Mouse (Mus musculus): ENCODE results near the gene Arl4c.

DNA sequence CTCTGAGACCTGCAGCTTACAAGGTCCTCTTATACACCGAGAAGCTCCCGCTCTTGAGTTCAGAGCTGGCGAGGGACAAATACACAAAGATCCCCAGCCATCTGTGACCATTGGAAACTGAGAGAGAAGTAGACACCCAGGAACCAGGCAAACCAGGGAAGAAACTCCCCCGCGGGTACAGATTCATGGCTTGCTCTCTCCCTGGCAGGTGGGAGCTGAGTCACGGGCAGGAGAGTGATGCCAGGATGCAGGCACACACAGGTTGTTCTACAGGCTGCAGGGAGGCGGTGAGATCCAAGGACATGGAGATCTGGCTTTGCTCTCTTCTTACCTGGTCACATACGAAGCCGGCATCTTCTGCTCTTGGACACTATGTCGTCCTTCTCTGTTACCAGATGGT is 7.7 kb downstream of the Arl4c start:
- TF ChIP-seq CTCF (IDR thresholded peaks at IDR 0.05; ENCODE audit: low read depth) (no peak), EP300 (IDR thresholded peaks at IDR 0.05; ENCODE audit: low read depth) (no peak)

Measured in liver, postnatal 0 days (tissue).